Mouse (Mus musculus) left cerebral cortex, adult 18-20 months (tissue): ENCODE results near the gene Ankdd1a. TPM values are rescaled to one million over a fixed set of nuclear protein-coding genes. Genes with fewer than 3 reads are reported as not detected.
A peak's percentile ranks its signal among the peaks of the same experiment; 100 is the strongest.

Experiments used
- DNase-seq, 2 experiments: peaks; one replicate each; pipeline ENCODE4 v3.0.0; 2021 to 2022; ENCODE audit warnings: low spot score in 2 of 2, mixed read lengths in 1 of 2
- long read RNA-seq, 2 experiments: library from polyadenylated mRNA; stranded (forward); transcript quantifications; one replicate each; pipeline ENCODE4 v2.0.0; 2021
- total RNA-seq, 2 experiments: library from RNA; stranded (reverse); gene quantifications; 2 replicates each; pipeline ENCODE4 v1.2.3; 2021

Gene Ankdd1a
- total RNA-seq, result 1 to 10 TPM; 2.3 to 3.7 TPM
- long read RNA-seq, experiment 1, partial matches to known transcripts, result 0 of 1 reads
- long read RNA-seq, experiment 1, other reads (novel, unspliced or antisense), result 0 of 1 reads
- long read RNA-seq, experiment 2, partial matches to known transcripts, result 0 of 1 reads
- long read RNA-seq, experiment 2, other reads (novel, unspliced or antisense), result 0 of 1 reads

- DNase-seq, result peak; percentile 52 to 62
Observed at GRCm38 (mm10) chr9:65519807-65520504, at the start of gene Ankdd1a. TSS of gene Ankdd1a (minus strand) at chr9:65520193.

DNA sequence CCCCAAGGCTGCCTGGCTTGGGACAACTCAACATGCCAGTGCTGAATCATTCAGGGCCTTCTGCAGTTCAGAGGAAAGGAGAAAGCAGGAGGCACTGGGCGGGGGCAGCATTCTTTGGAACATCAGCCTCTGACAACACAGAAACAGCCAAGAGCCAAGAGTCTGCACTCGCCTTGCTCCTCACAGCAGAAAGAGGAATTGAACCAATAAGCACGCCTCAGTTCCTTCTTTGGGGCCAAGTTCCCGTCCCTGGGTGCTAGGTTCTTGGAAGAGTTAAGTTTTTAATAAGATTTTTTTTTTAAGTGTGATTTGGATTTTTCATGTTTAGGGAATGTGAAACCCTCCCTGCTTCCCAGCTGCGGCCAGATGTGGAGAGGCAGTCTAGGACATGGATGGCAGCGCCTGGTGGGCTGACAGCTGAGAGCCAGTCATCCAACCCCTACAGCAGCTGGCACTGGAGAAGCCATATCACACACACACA lies 49.5 kb upstream of the Ankdd1a start:
- no peak for DNase-seq

GRCm38 (mm10) chr9:65568787-65569186 lies 48.8 kb upstream of the Ankdd1a start:
- no peak for DNase-seq

DNA sequence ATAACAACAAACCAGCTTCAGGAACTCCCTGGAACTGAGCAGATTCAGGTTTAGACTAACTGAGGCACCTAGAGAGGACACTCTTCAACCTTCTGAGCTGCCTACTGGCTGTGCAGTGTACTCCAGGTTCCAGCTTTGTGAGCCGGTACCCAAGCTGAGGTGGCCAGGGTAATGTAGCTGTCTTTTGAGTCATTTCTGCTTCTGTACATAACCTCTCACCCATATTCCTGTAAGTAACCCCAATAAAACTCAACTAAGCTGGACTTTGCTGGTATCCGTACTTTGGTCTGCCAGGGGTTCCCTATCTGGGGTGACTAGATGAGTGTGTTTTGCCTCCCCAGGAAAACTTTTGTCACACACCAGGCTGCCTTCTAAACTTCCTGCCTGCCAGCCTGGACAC lies 44.7 kb upstream of the Ankdd1a start:
- DNase-seq, result no peak

GRCm38 (mm10) chr9:65563073-65563472 lies 43.1 kb upstream of the Ankdd1a start:
- no peak for DNase-seq

GRCm38 (mm10) chr9:65562081-65562506 lies 42.1 kb upstream of the Ankdd1a start:
- peak; percentile 34 to 45 for DNase-seq

DNA sequence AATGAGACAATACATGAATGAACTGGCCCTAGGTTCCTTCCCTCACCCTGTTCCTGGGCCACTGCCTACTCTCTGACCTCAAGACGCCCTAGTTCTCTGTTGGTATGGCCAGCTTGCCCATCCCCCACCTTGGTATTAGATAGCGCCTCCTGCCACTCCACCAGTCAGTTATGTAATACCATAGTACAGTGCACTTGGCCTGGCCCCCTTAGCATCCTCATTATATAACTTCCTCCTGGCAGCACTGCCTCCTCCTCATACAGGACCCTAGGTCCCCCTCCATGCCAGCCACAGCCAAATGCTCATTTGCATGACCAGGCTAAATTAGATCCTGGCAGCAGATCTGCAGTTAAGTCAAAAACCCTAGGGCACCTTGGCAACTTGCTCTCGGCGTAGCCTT lies 41.0 kb upstream of the Ankdd1a start:
- DNase-seq, result no peak

- DNase-seq, result no peak
Observed at GRCm38 (mm10) chr9:65558806-65559205, 38.8 kb upstream of the Ankdd1a start.

GRCm38 (mm10) chr9:65556979-65557378 lies 37.0 kb upstream of the Ankdd1a start:
- no peak for DNase-seq

GRCm38 (mm10) chr9:65556349-65556748 lies 36.4 kb upstream of the Ankdd1a start:
- no peak for DNase-seq

DNA sequence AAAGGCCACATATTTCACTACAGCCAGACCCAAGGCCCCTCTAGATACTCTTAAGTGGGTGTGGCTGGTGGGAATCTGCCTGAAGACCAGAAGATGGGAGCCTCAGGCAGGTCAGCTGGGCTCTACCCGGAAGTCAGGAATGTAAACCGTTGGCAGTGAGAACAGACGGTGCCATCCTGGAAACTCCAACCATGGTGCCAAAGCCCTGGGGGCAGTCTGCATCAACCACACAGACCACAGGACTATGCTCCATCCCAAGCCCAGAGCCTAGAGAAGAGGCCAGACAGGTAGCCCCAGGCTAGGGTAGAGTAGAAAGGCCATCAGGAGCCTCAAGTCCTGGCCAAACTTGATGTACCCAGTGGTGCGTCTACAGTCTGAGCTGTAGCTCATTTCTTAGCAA lies 35.6 kb upstream of the Ankdd1a start:
- DNase-seq, result no peak

GRCm38 (mm10) chr9:65555001-65555405 lies 35.0 kb upstream of the Ankdd1a start:
- DNase-seq, result no peak

DNA sequence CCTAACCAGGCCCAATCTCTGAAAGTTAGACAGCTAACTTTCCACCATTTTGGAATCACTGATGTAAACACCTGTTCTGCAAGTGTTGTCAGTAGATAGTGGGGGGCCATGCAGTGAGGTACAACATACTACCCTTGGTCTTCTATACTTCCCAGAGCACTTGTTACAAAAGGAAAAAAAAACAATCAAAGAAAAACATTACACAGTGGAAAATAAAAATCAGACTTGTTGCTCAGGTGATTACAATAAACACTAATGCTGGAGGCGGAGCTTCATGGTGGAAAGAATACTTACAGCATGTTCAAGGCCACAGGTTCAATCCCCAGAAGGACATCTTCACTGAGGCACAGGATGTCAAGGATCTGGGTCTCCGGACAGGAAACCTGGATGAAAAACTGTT lies 32.7 kb upstream of the Ankdd1a start:
- no peak for DNase-seq

DNA sequence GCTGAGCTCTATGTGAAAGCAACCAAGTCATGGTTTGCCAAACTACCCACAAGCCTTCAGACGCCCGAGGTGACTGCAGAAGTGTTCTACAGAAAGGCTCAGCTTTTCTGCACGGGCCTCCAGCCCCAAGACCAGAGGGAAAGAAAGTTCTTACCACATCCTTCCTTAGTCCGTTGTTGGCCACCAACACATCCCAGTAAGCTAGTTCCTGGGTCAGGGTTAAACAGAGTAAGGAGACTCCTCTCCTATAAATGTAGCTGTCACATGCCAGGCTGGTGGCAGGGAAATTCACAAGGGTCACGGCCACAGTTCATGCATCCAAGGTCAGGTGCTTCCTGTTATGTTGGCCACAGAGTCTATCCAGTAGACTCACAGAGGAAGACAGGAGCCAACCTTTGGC lies 32.1 kb upstream of the Ankdd1a start:
- DNase-seq, result no peak

DNA sequence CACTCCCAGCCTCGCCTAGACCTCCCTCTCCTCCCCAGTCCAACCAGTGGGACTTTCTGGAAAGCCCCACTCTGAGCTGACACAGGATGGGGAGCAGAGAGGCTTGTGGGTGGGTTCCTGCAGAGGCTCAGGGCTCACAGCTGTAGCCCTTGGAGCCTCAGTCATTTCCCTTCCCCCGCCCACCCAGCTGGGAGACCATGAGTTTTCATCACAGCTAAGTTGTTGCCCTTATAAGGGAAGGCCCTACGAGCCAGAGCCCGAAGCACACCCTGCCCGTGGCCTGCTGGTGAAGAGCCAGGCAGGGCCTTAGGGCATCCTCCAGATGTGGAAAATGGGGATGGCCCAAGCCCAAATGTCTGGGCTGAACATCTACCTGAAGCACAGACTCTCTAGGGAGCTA lies 31.0 kb upstream of the Ankdd1a start:
- DNase-seq, result no peak

GRCm38 (mm10) chr9:65550079-65550831 lies 30.3 kb upstream of the Ankdd1a start:
- no peak for DNase-seq

GRCm38 (mm10) chr9:65549643-65550042 lies 29.6 kb upstream of the Ankdd1a start:
- no peak for DNase-seq

DNA sequence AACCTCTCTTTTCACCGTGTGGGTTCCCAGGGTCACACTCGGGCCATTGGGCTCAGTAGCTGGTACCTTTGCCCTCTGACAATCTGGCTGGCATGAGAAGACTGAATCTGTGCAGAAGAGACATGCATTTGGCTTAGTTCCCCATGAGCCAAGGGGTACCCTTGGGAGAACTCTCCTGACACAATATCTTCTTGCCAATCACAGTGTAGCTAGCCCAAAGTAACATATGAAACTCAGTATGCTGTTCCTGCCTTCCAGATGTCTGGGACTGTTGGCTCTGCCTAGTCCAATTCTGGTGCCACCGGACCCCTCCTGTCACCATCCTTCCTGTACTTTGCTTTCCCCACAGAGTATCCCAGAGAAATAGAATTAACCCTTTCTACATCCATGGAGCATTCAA lies 29.1 kb upstream of the Ankdd1a start:
- DNase-seq, result no peak

DNA sequence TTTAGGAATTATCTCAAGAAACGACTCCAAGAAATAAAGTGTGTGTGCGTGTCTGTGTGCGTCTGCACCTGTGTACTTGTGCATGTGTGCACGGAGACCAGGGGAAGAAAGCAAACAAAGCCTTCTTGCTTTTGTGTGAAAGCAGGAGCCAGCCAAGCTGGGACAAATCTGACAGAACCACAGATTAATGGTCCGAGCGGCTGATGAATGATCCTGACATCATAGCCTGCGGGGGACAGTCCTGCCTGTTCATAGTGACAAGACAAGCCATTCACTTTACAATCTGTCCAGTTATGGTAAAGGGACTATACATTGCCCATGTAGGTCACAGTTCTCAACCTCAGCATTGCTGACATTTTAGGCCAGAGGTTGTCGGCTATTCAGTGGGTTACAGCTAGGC lies 28.3 kb upstream of the Ankdd1a start:
- DNase-seq, result no peak

DNA sequence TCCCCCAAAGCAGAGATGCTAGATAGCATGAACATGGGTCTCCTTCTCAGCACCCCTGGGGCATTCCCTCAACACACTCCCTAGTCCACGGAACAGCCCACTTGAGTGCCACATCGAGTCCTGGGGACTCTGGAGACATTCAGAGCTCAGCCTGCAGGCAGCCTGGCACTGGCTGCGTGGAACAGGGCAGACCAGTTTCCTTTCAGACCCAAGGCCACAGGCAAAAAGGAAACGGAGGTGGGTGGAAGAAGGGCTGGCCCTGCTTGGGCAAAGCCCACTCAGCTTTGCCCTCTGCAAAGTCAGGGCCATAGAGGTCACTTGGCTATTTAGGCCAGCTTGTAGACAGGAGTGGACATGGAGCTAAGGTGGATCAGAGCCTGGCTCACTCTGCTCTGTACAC lies 27.9 kb upstream of the Ankdd1a start:
- DNase-seq, result no peak

- no peak for DNase-seq
Observed at GRCm38 (mm10) chr9:65547111-65547510, 27.1 kb upstream of the Ankdd1a start.

- no peak for DNase-seq
Observed at GRCm38 (mm10) chr9:65546413-65546695, 26.4 kb upstream of the Ankdd1a start.
